Mouse (Mus musculus) small intestine, adult 2 months (tissue): Measurements from ENCODE around the gene Gpbp1.

Source experiments
- CTCF ChIP-seq: fragments of 200-500 bp; IDR thresholded peaks from 2 replicates; pipeline ENCODE4 v1.5.1; 2012; ENCODE audit warnings: low read depth, mild to moderate bottlenecking, control low read depth, inconsistent platforms, low read length, moderate library complexity, mixed read lengths; ENCODE audit not compliant: insufficient replicate concordance, insufficient read length; ENCODE audit errors: extremely low read depth
- POLR2A ChIP-seq: fragments of 200-500 bp; IDR thresholded peaks from 2 replicates; pipeline ENCODE4 v1.6.1; 2012; ENCODE audit warnings: low read depth, mild to moderate bottlenecking, control low read depth, inconsistent platforms, low read length, moderate library complexity

DNA sequence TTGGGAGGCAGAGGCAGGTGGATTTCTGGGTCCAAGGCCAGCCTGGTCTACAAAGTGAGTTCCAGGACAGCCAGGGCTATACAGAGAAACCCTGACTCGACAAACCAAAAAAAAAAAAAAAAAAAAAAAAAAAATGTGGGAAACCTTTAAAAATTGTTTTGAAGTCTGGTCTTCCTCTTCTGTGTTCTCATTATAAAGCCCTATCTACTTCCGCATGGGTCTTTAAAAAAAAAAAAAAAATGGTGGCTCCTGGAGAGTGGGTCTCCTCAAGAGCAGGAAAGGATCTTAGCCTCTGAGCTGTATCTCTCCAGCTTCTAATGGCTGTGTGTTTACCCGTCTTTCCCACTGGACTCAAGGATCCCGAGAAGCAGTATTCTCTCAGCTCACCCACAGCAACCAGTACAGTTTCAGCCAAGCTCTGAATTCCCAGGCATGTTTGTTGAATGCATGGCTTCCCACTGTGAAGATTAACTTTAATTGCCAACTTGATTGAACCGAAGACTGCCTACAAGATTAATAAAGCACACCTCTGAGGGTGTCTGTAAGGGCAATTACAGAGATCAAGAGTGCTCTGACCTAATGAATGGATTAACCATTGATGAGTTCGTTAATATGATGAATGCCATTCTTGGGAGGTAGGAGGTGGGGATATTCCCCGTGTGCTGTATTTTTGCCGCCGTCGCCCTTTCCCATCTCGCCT lies 4.6 kb upstream of the Gpbp1 start:
- TF ChIP-seq CTCF (no peak), POLR2A (no peak)
